Mouse (Mus musculus) Patski (cell line): ENCODE results near the gene Zranb2. TPM values are rescaled to one million over a fixed set of nuclear protein-coding genes. Genes with fewer than 3 reads are reported as not detected.

Source experiments
- ATAC-seq: fragments of 100-300 bp; one replicate; pipeline ENCODE4 v1.8.0; 2021
- CTCF ChIA-PET: fragments of 350-600 bp; sonication (Branson Sonifier 250); formaldehyde crosslinking; loops from one replicate; lab custom pipeline; 2022; ENCODE audit warnings: inconsistent platforms; lab: Charles Lee
- POLR2A ChIA-PET: fragments of 350-600 bp; sonication (Branson Sonifier 250); formaldehyde crosslinking; loops from one replicate; lab custom pipeline; 2022; ENCODE audit warnings: antibody characterized with exemption, inconsistent platforms; lab: Charles Lee
- DNase-seq: peaks from one replicate; pipeline ENCODE4 v3.0.0-alpha.2; 2011; ENCODE audit warnings: low read depth, low spot score
- H3K27me3 ChIP-seq: fragments of 371-371 bp; one replicate; pipeline ENCODE4 v1.5.1; 2021
- CTCF ChIP-seq: fragments of 100-300 bp; IDR thresholded peaks from one replicate; pipeline ENCODE4 v1.5.1; 2021
- in situ Hi-C: fragments of 300-500 bp; cut with MboI; formaldehyde crosslinking; loops from 3 replicates; pipeline ENCODE4 v1.11.1; 2018; ENCODE audit warnings: low pct_unique_long_range_greater_than_20kb, mixed read lengths
- polyA plus RNA-seq: library from polyadenylated mRNA; unstranded; gene quantifications from one replicate; pipeline ENCODE4 v1.2.3, GENCODE M21; 2021

The Zranb2 gene
- polyA plus RNA-seq = 132 TPM

DNA sequence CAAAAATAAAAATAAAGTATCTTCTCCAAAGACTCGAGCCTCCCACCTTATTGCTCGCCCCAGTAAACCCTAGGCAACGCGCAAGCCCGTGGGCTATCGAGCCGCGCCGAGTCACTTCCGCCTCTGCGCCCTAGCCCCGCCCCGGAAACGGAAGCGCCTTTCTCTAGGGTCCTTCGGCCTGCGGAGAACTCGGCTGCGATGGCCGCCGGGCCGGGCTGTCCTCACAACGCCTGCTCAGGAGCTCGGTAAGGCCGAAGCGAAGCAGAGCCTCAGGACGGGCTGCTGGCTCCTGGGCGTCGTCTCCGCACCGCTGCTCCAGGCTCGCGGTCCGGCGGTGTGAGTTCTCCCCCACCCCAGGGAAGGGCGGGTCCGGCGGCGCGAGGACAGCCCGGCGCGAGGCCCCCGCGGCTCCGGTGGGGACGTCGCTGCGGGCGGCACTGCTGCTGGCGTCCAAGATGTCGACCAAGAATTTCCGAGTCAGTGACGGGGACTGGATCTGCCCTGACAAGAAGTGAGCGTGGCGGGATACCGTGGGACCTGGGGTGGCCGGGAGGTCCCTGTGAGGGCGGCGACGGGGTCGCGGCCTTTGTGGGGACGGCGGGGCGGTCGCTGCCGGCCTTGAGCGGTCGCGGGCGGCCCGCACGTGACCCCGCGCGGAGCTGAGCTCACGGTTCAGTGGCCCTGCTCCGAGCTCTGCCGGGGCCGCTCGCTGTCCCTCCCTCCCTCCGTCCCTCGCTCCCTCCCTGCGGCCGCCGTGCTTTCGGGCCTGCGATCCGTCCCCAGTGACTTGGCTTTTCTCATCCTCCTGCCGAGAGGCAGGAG lies at the start of gene Zranb2:
TSS of gene Zranb2 (plus strand) at position 197 of the 822 bp plus-strand sequence.
- H3K27me3 ChIP-seq = peaks cover 19% of the 10 kb centered on the region
- peak; percentile 80 for DNase-seq
- ChIA-PET CTCF (interaction anchor here (1.7 to 2.5 kb wide), 4 partner anchors 9 to 184 kb away, joined by 3 to 9 read pairs (median 5); no protein-coding TSS in a partner anchor), POLR2A (interaction anchor here (0.9 kb wide), 1 partner anchor 15 kb away, joined by 3 read pairs; no protein-coding TSS in a partner anchor)
- no peak for TF ChIP-seq CTCF
- peak; percentile 94 for ATAC-seq
- in situ Hi-C loops = loop anchor here (25.0 kb wide), 1 partner anchor 1978 kb away; no protein-coding TSS in a partner anchor

DNA sequence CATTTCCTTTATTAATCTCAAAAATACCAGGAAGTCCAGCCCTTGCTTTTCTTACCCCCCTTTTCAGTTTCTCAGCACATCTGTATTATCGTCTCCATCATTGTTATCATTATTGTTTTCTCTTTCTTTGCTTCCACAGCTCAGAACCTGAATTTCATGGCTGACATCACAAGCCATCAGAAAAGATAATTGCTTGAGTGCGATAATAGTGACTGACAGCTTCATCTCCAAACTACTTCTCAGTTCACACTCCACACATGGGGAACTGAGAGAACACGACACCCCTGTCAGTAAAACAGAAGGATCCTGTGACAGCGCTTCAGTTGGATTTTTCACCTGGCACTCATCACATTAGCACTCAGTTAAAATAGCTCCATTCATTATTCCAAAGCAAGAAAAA lies 41.9 kb upstream of the Zranb2 start:
- in situ Hi-C loops = no loop called here
- POLR2A ChIA-PET = interaction anchor here (0.6 kb wide), 1 partner anchor 1158 kb away, joined by 3 read pairs; no protein-coding TSS in a partner anchor
- CTCF ChIA-PET = interaction anchor here (1.0 to 1.5 kb wide), 4 partner anchors 9 to 34 kb away, joined by 3 read pairs; no protein-coding TSS in a partner anchor
- DNase-seq (no peak), ATAC-seq (no peak)
- no peaks in the 10 kb centered on the region for H3K27me3 ChIP-seq
- no peak for TF ChIP-seq CTCF

DNA sequence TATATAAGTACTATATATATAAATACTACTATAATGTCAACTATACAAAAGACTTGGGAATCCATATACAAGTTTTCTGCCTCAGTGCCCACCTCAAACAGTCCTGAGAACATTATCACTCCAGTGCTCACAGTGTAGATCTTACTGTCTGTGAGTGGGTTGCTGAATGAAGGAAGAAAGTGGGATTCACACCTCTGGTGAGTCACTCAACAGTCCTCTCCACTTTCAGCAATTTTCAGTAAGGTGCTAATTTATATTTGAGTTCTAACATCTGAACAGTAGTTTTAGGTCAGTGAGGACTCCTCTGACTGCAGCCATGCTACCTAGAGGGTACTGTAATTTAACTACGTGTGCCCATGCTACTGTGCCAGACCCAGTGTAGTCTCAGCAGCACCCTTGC lies 31.7 kb upstream of the Zranb2 start:
- ChIA-PET CTCF (interaction anchor here (1.2 kb wide), 1 partner anchor 13 kb away, joined by 4 read pairs; no protein-coding TSS in a partner anchor), POLR2A (no interaction called here)
- peaks cover 3% of the 10 kb centered on the region for H3K27me3 ChIP-seq
- DNase-seq (no peak), ATAC-seq (no peak)
- in situ Hi-C loops = no loop called here
- no peak for TF ChIP-seq CTCF

DNA sequence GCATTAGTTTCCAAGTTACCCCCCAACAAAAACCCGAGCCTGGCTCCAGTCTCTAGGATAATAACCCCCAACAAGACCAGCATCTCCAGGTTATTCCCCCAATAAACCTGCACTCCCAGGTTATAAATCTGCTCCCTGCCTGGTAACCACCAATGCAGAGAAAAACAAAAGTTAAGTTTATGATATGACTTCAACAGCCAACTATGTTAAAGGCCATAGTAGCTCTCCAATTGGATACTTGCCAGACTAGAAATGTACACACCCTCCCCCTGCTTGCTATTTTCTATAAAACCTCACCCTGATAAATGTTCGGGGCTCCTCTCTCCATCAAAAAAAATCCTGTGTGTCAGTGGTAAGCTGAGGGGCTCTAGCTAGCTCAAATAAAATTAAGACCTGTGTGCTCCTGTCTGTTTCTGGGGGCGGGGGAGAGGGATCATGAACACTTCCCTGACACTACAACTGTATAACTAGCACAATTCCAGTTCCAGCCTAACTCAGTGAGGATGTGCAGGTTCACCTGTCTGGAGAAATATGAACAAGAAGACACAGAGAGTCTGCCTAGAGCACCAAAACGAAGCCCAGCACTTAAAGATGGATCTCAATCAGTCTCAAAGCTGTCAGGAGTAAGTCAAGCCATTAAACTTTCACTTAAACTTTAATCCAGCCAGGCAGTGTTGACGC lies 19.7 kb upstream of the Zranb2 start:
- no peak for TF ChIP-seq CTCF
- H3K27me3 ChIP-seq = peaks cover 7% of the 10 kb centered on the region
- DNase-seq (no peak), ATAC-seq (no peak)
- in situ Hi-C loops = no loop called here
- CTCF ChIA-PET = interaction anchor here (1.4 to 2.8 kb wide), 3 partner anchors 11 to 14 kb away, joined by 3 to 7 read pairs (median 4); no protein-coding TSS in a partner anchor
- POLR2A ChIA-PET = no interaction called here

DNA sequence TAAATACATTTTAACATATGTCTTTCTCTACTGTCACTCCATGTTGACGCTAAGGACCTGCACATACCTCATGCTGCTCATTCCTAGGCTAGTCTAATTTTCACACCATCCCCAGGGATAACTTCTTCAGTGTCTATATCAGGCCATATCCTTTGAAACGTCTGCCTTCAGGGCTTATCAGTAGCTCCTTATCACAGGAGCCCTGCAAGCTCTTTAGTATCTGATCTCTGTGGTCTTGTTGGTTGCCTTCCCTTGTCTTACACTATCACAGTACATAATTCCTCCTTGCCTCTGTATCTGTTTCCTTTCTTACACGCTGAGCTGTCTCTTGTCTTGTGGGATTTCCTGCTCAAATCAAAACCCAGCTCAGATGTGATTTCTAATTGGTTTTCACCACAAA lies 17.5 kb upstream of the Zranb2 start:
- CTCF ChIA-PET = interaction anchor here (1.0 to 2.8 kb wide), 4 partner anchors 8 to 15 kb away, joined by 3 to 7 read pairs (median 4); no protein-coding TSS in a partner anchor
- in situ Hi-C loops = no loop called here
- no peak for TF ChIP-seq CTCF
- peaks cover 7% of the 10 kb centered on the region for H3K27me3 ChIP-seq
- ATAC-seq (no peak), DNase-seq (no peak)
- POLR2A ChIA-PET = no interaction called here

DNA sequence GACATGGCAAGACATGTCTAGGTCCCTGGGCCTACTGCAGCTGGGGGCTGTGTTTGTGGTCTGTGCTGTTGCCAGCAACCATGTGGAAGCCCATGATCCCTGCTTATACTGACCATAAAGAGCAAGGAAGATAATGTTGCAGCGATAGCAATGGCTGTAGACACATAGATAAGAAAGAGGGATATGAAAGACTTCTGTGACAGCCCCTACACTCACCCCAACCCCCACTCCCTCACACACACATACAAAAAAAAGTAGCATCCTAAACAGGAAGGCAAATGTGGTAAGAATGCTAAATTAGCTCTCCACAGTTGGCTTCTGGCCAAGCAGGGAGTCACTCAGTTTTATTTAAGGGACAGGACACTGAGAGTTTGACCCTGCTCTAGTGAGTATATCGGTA lies 16.0 kb upstream of the Zranb2 start:
- ChIA-PET POLR2A (no interaction called here), CTCF (interaction anchor here (0.9 kb wide), 1 partner anchor 15 kb away, joined by 3 read pairs; no protein-coding TSS in a partner anchor)
- no peak for DNase-seq
- no peak for TF ChIP-seq CTCF
- no peak for ATAC-seq
- in situ Hi-C loops = no loop called here
- H3K27me3 ChIP-seq = peaks cover 10% of the 10 kb centered on the region

DNA sequence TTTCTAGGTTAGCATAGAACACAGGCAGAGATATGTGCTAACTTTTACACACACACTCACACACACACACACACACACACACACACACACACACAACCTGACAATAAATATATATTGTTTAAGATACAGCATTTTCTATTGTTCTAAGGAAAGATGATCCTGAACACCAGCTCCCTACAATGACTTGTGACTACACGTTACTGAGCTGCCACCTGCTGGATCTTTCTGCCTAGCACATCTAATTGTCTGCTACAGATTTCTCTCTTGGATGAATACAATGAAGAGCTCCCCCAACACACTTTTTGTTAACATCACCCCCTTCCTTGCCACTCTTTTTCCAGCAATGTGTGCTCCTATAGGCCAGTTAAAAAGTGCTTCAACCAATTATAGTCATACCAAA lies 13.5 kb upstream of the Zranb2 start:
- ATAC-seq = peak; percentile 68
- POLR2A ChIA-PET = no interaction called here
- TF ChIP-seq CTCF = peak; percentile 77
- CTCF ChIA-PET = interaction anchor here (0.7 to 2.2 kb wide), 8 partner anchors 9 to 747 kb away, joined by 3 to 10 read pairs (median 6); partner anchors contain the start of gene Zranb2
- no peak for DNase-seq
- in situ Hi-C loops = loop anchor here (5.0 kb wide), 1 partner anchor 288 kb away; no protein-coding TSS in a partner anchor
- H3K27me3 ChIP-seq = peaks cover 9% of the 10 kb centered on the region

DNA sequence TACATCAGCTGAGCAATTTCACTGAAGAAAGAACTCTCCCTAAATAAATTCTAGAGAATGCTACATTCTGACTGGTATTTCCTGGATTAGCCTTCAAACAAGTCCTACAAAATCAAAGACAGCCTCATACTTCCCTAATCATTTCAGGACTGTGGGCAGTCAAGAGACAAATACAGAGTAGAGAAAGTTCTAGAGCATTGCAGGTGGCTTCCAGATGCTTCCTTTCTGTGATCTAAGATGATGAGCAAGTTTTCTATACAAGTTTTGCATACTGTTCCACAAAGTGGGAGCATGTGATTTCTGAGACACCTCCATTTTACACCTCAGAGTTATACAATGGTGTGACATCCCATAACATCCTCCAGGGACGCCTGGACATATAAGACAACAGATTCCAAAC lies 10.1 kb upstream of the Zranb2 start:
- ChIA-PET CTCF (no interaction called here), POLR2A (no interaction called here)
- DNase-seq (no peak), ATAC-seq (no peak)
- no peak for TF ChIP-seq CTCF
- H3K27me3 ChIP-seq = peaks cover 28% of the 10 kb centered on the region
- in situ Hi-C loops = loop anchor here (5.0 kb wide), 1 partner anchor 292 kb away; no protein-coding TSS in a partner anchor

DNA sequence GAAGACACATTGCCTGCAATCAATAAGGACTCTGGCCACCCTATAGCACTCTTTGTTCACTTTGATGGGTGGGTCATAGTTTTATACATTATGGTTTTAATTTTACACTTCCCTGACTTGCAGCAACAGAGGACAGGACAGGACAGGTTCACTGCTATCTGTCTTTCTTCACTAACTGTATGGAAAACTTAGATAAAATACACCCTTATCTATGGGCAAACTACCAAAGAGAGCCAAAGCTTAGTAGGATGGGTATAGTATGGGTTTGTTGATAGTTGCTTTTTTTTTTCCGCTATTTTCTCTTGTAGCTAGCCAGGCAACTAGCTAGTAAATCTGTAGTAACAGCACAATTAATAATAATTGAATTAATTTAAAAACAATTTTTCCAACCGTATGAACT lies 2.4 kb upstream of the Zranb2 start:
- in situ Hi-C loops = loop anchor here (25.0 kb wide), 1 partner anchor 1981 kb away; no protein-coding TSS in a partner anchor
- no peak for ATAC-seq
- no peak for TF ChIP-seq CTCF
- ChIA-PET POLR2A (no interaction called here), CTCF (interaction anchor here (1.1 to 1.4 kb wide), 2 partner anchors 13 to 15 kb away, joined by 3 read pairs; no protein-coding TSS in a partner anchor)
- peaks cover 40% of the 10 kb centered on the region for H3K27me3 ChIP-seq
- no peak for DNase-seq
